Mouse (Mus musculus): ENCODE results near the gene Dusp23. TPM values are rescaled to one million over a fixed set of nuclear protein-coding genes. Genes with fewer than 3 reads are reported as not detected.

Gene Dusp23
- polyA plus RNA-seq, 1 experiment = not detected

- no peak for TF ChIP-seq POLR2A (IDR thresholded peaks at IDR 0.05; ENCODE audit: insufficient read depth, low read depth, low read length)
- no peak for TF ChIP-seq CTCF (IDR thresholded peaks at IDR 0.05; ENCODE audit: insufficient read depth, low read depth, low read length)
- Histone ChIP-seq H3K27ac (ENCODE audit: insufficient read depth, low read depth, low read length) (no peak overlapping the region), H3K4me3 (ENCODE audit: insufficient read depth, low read depth, low read length) (no peak overlapping the region), H3K4me1 (ENCODE audit: control insufficient read depth, insufficient read depth, low read length) (no peaks in the 10 kb centered on the region)
- WGBS = 93% methylated on average over 10 of the region's 10 CpGs
Measured at GRCm38 (mm10) chr1:172651288-172651987, 18.7 kb upstream of the Dusp23 start.

DNA sequence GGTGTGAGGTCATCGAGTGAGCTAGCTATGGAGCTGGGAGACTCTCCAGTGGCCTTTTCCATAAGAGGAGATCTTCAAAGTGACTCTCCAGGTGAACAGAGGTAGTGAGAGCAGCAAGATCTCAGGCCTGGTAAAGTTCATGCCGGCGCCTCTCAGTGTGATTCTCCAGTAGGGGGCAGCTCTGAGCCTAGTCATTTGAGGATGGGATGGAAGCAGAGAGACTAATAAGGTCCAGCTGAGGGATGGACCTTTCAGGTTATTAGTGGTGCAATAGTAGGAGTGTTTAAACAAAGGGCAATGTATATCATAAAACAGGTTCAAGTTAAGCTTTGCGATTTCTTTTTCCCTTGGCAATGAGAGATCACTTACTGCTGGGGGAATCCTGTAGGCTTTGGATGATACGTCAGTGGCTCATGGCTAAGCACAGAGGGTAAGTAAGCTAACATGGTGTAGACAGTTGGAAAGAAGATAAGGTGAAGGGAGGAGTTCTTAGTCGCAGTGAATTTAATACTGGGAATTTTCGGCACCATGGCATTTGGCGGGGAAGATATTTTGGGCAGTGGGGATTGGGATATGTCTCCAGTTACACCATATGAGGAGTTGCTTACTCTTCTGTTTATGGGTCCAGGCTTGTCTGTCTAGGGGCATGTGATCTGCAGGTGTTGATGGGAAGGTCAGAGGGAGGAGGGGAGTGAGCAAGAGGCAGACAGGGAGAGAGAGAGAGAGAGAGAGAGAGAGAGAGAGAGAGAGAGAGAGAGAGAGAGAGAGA, 17.9 kb upstream of the Dusp23 start:
- H3K27ac ChIP-seq (ENCODE audit: insufficient read depth, low read depth, low read length) = no peak overlapping the region
- H3K4me1 ChIP-seq (ENCODE audit: control insufficient read depth, insufficient read depth, low read length) = no peaks in the 10 kb centered on the region
- 68% methylated on average over 8 of the region's 8 CpGs for WGBS
- TF ChIP-seq POLR2A (IDR thresholded peaks at IDR 0.05; ENCODE audit: insufficient read depth, low read depth, low read length) = no peak
- TF ChIP-seq CTCF (IDR thresholded peaks at IDR 0.05; ENCODE audit: insufficient read depth, low read depth, low read length) = no peak
- H3K4me3 ChIP-seq (ENCODE audit: insufficient read depth, low read depth, low read length) = no peak overlapping the region

- H3K4me1 ChIP-seq (ENCODE audit: control insufficient read depth, insufficient read depth, low read length) = no peaks in the 10 kb centered on the region
- H3K4me3 ChIP-seq (ENCODE audit: insufficient read depth, low read depth, low read length) = no peak overlapping the region
- WGBS = 56% methylated on average over 9 of the region's 9 CpGs
- no peak overlapping the region for H3K27ac ChIP-seq (ENCODE audit: insufficient read depth, low read depth, low read length)
- no peak for TF ChIP-seq POLR2A (IDR thresholded peaks at IDR 0.05; ENCODE audit: insufficient read depth, low read depth, low read length)
- TF ChIP-seq CTCF (IDR thresholded peaks at IDR 0.05; ENCODE audit: insufficient read depth, low read depth, low read length) = no peak
Measured at GRCm38 (mm10) chr1:172649396-172649795, 16.6 kb upstream of the Dusp23 start.

GRCm38 (mm10) chr1:172647236-172647635, 14.5 kb upstream of the Dusp23 start:
- H3K4me3 ChIP-seq (ENCODE audit: insufficient read depth, low read depth, low read length) = no peak overlapping the region
- 43% methylated on average over 4 of the region's 4 CpGs for WGBS

DNA sequence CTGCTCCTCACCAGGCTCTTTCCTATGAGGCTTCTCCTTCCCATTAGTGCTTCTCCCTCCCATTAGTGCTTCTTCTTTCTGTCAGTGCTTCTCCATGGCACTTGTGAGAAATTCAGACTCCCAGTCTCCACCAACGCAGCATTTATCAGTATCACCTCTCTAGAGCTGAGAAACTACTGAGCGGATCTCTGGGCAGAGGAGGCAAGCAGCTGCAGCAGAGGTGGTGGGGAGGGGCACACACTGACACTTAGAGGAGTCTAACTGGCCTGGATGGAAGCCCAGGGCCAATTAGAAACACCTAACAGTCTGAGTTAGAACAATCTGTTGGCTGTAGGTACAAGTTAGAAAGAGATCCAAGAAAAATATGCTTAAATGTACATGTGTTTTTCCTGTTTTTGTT, 6.0 kb upstream of the Dusp23 start:
- Histone ChIP-seq H3K4me3 (ENCODE audit: insufficient read depth, low read depth, low read length) (no peak overlapping the region), H3K4me1 (ENCODE audit: control insufficient read depth, insufficient read depth, low read length) (no peaks in the 10 kb centered on the region), H3K27ac (ENCODE audit: insufficient read depth, low read depth, low read length) (no peak overlapping the region)
- TF ChIP-seq POLR2A (IDR thresholded peaks at IDR 0.05; ENCODE audit: insufficient read depth, low read depth, low read length) = no peak
- TF ChIP-seq CTCF (IDR thresholded peaks at IDR 0.05; ENCODE audit: insufficient read depth, low read depth, low read length) = no peak
- WGBS = 50% methylated on average over 2 of the region's 2 CpGs

More at GRCm38 (mm10) chr1:172647236-172647635, 14.5 kb upstream of the Dusp23 start:
- TF ChIP-seq CTCF (IDR thresholded peaks at IDR 0.05; ENCODE audit: insufficient read depth, low read depth, low read length) = no peak
- no peak for TF ChIP-seq POLR2A (IDR thresholded peaks at IDR 0.05; ENCODE audit: insufficient read depth, low read depth, low read length)
- no peak overlapping the region for H3K27ac ChIP-seq (ENCODE audit: insufficient read depth, low read depth, low read length)
- no peaks in the 10 kb centered on the region for H3K4me1 ChIP-seq (ENCODE audit: control insufficient read depth, insufficient read depth, low read length)

DNA sequence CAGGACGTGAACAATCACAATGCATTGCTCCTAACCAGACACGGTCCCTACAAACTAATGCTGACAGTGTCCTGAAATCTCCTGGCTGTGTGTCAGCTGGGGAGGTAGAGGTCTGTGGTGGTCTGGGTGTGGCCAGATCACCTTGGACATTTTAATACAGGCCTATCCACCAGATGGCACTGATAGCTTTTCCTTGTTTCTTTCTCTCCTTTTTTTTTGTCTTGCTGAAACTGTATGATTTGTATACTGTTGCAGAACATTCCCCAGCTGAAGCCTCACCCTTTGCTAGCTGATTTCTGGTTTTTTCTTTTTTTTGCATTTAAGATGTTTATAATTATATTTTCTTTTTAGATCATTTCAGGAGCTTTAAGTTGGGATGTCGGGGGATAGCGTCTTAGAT, 5.0 kb upstream of the Dusp23 start:
- Histone ChIP-seq H3K4me3 (ENCODE audit: insufficient read depth, low read depth, low read length) (no peak overlapping the region), H3K27ac (ENCODE audit: insufficient read depth, low read depth, low read length) (no peak overlapping the region), H3K4me1 (ENCODE audit: control insufficient read depth, insufficient read depth, low read length) (no peaks in the 10 kb centered on the region)
- 79% methylated on average over 4 of the region's 4 CpGs for WGBS
- TF ChIP-seq POLR2A (IDR thresholded peaks at IDR 0.05; ENCODE audit: insufficient read depth, low read depth, low read length) = no peak
- TF ChIP-seq CTCF (IDR thresholded peaks at IDR 0.05; ENCODE audit: insufficient read depth, low read depth, low read length) = no peak

DNA sequence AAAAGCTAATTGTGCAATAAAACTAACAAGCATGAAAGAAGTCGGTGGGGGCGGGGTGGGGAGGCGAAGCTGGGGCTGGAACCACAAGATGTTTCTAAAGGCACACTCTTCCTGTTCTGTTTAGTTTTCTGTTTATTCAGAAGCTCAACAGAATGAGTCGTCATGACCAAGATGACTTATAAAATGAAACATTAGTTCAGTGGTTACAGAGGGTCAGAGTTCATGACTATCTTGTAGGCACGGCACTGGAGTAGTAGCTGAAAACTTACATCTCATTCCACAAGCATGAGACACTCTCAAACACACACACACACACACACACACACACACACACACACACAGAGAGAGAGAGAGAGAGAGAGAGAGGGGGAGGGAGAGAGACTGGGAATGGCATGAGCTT, 3.5 kb upstream of the Dusp23 start:
- Histone ChIP-seq H3K27ac (ENCODE audit: insufficient read depth, low read depth, low read length) (no peak overlapping the region), H3K4me3 (ENCODE audit: insufficient read depth, low read depth, low read length) (no peak overlapping the region), H3K4me1 (ENCODE audit: control insufficient read depth, insufficient read depth, low read length) (no peaks in the 10 kb centered on the region)
- 87% methylated on average over 5 of the region's 5 CpGs for WGBS
- TF ChIP-seq CTCF (IDR thresholded peaks at IDR 0.05; ENCODE audit: insufficient read depth, low read depth, low read length) (no peak), POLR2A (IDR thresholded peaks at IDR 0.05; ENCODE audit: insufficient read depth, low read depth, low read length) (no peak)

DNA sequence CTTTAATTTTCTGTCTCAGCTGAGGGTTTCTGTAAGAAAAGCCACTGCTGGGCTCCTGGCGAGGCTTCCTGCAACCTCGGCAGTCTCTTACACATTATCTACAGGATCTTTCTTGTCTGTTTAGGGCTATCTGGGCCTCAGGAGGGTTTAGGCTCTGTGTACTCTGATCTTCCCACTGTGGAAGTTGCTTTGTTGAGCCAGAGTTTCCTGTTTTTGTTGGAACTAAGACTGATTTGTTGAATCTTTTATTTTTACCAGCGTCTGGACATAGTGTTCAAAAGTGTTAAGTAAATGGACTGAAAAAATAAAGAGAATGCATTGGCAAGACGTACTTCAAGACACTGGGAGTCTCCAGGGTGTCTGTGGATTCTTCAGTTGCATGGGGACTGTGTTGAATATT, 2.5 kb upstream of the Dusp23 start:
- H3K4me1 ChIP-seq (ENCODE audit: control insufficient read depth, insufficient read depth, low read length) = no peaks in the 10 kb centered on the region
- WGBS = 64% methylated on average over 4 of the region's 4 CpGs
- no peak overlapping the region for H3K4me3 ChIP-seq (ENCODE audit: insufficient read depth, low read depth, low read length)
- TF ChIP-seq CTCF (IDR thresholded peaks at IDR 0.05; ENCODE audit: insufficient read depth, low read depth, low read length) (no peak), POLR2A (IDR thresholded peaks at IDR 0.05; ENCODE audit: insufficient read depth, low read depth, low read length) (no peak)
- H3K27ac ChIP-seq (ENCODE audit: insufficient read depth, low read depth, low read length) = no peak overlapping the region

- 90% methylated on average over 2 of the region's 2 CpGs for WGBS
- Histone ChIP-seq H3K4me1 (ENCODE audit: control insufficient read depth, insufficient read depth, low read length) (0 out of 2 replicates have a peak, but pooled peaks cover 4% of the 10 kb centered on the region), H3K4me3 (ENCODE audit: insufficient read depth, low read depth, low read length) (no peak overlapping the region), H3K27ac (ENCODE audit: insufficient read depth, low read depth, low read length) (no peak overlapping the region)
- no peak for TF ChIP-seq POLR2A (IDR thresholded peaks at IDR 0.05; ENCODE audit: insufficient read depth, low read depth, low read length)
- TF ChIP-seq CTCF (IDR thresholded peaks at IDR 0.05; ENCODE audit: insufficient read depth, low read depth, low read length) = no peak
Measured at GRCm38 (mm10) chr1:172634136-172634535, 1.4 kb upstream of the Dusp23 start.

Measured in olfactory bulb, adult 2 months (tissue).